Mouse (Mus musculus) midbrain, embryonic 15.5 days (tissue): ENCODE results near the gene Mrpl58. TPM values are rescaled to one million over a fixed set of nuclear protein-coding genes. Genes with fewer than 3 reads are reported as not detected.
"Not testable (repeated sequence)": the region's sequence is repeated elsewhere in the genome, so short reads cannot be mapped to it uniquely, and the experiment has no call there.

Experiments
- ATAC-seq: fragments of 200-750 bp; cut with Nextera tagmentation; replicated peaks from 2 replicates; pipeline ENCODE4 v1.8.0; 2017; ENCODE audit warnings: moderate TSS enrichment
- H3K27ac ChIP-seq: fragments of 300-500 bp; sonication (generic); 2 replicates; pipeline ENCODE4 v1.5.1; 2015; ENCODE audit warnings: mild to moderate bottlenecking, inconsistent platforms
- H3K27me3 ChIP-seq: fragments of 300-500 bp; sonication (generic); replicated peaks from 2 replicates; pipeline ENCODE4 v1.6.1; 2015; ENCODE audit warnings: inconsistent platforms
- H3K36me3 ChIP-seq: fragments of 300-500 bp; sonication (generic); replicated peaks from 2 replicates; pipeline ENCODE4 v1.6.1; 2015; ENCODE audit warnings: inconsistent platforms
- H3K4me1 ChIP-seq: fragments of 300-500 bp; sonication (generic); 2 replicates; pipeline ENCODE4 v1.6.1; 2015; ENCODE audit warnings: inconsistent platforms
- H3K4me2 ChIP-seq: fragments of 300-500 bp; sonication (generic); 2 replicates; pipeline ENCODE4 v1.6.1; 2015; ENCODE audit warnings: inconsistent platforms, mild to moderate bottlenecking, moderate library complexity
- H3K4me3 ChIP-seq: fragments of 300-500 bp; sonication (generic); 2 replicates; pipeline ENCODE4 v1.5.1; 2015; ENCODE audit warnings: mild to moderate bottlenecking, inconsistent platforms
- H3K9ac ChIP-seq: fragments of 300-500 bp; sonication (generic); 2 replicates; pipeline ENCODE4 v1.6.1; 2015; ENCODE audit warnings: mild to moderate bottlenecking, inconsistent platforms
- H3K9me3 ChIP-seq: fragments of 300-500 bp; sonication (generic); 2 replicates; pipeline ENCODE4 v1.6.1; 2016; ENCODE audit warnings: inconsistent platforms
- WGBS: fragments of 180-500 bp; shearing (Covaris S2); methylation state at CpG from one replicate; pipeline ENCODE4 v1.1.7; 2015; ENCODE audit warnings: mixed read lengths; 5-methylcytosine and 5-hydroxymethylcytosine counted together
- microRNA-seq: library from miRNA; unstranded; fragments of <30 nt; microRNA quantifications from one replicate; pipeline ENCODE4, GENCODE M21; 2016
- polyA plus RNA-seq: library from polyadenylated mRNA; unstranded; fragments of >200 nt; fragmentation: Nextera tagmentation; extraction: Ambion mirVana; gene quantifications from 2 replicates; pipeline ENCODE4 v1.2.1, GENCODE M21; 2015

Gene Mrpl58
- polyA plus RNA-seq, 1 experiment from 2014 or later, result 182 TPM

GRCm38 (mm10) chr11:115452281-115452860 lies 48.8 kb downstream of the Mrpl58 start:
- Histone ChIP-seq H3K27ac (no peak overlapping the region), H3K36me3 (no peaks in the 10 kb centered on the region), H3K9me3 (no peaks in the 10 kb centered on the region), H3K9ac (no peak overlapping the region), H3K27me3 (no peaks in the 10 kb centered on the region), H3K4me2 (no peak overlapping the region), H3K4me3 (no peak overlapping the region), H3K4me1 (no peaks in the 10 kb centered on the region)
- 74% methylated on average over 7 of the region's 7 CpGs for WGBS
- no peak for ATAC-seq

- Histone ChIP-seq H3K36me3 (no peaks in the 10 kb centered on the region), H3K27ac (no peak overlapping the region), H3K9me3 (no peaks in the 10 kb centered on the region), H3K4me1 (no peaks in the 10 kb centered on the region), H3K9ac (no peak overlapping the region), H3K4me2 (no peak overlapping the region), H3K27me3 (no peaks in the 10 kb centered on the region), H3K4me3 (no peak overlapping the region)
- WGBS, result 77% methylated on average over 4 of the region's 4 CpGs
- ATAC-seq, result no peak
Observed at GRCm38 (mm10) chr11:115453306-115453705, 49.8 kb downstream of the Mrpl58 start.

GRCm38 (mm10) chr11:115454822-115455221 lies 51.3 kb downstream of the Mrpl58 start:
- not testable (repeated sequence) for H3K4me1 ChIP-seq, H3K27ac ChIP-seq, H3K4me3 ChIP-seq, H3K27me3 ChIP-seq, H3K9ac ChIP-seq, H3K9me3 ChIP-seq, ATAC-seq, H3K36me3 ChIP-seq, H3K4me2 ChIP-seq
- 90% methylated on average over 6 of the region's 6 CpGs for WGBS

- no peaks in the 10 kb centered on the region for H3K9me3 ChIP-seq
- no peak overlapping the region for H3K27ac ChIP-seq
- H3K4me1 ChIP-seq, result no peaks in the 10 kb centered on the region
- H3K36me3 ChIP-seq, result no peaks in the 10 kb centered on the region
- H3K4me3 ChIP-seq, result no peak overlapping the region
- H3K27me3 ChIP-seq, result no peaks in the 10 kb centered on the region
- H3K4me2 ChIP-seq, result no peak overlapping the region
- H3K9ac ChIP-seq, result no peak overlapping the region
- WGBS, result 85% methylated on average over 15 of the region's 15 CpGs
- ATAC-seq, result no peak
Observed at GRCm38 (mm10) chr11:115455619-115456018, 52.1 kb downstream of the Mrpl58 start.

GRCm38 (mm10) chr11:115456182-115456581 lies 52.6 kb downstream of the Mrpl58 start:
- no peaks in the 10 kb centered on the region for H3K4me1 ChIP-seq
- H3K4me3 ChIP-seq, result no peak overlapping the region
- no peak overlapping the region for H3K4me2 ChIP-seq
- ATAC-seq, result no peak
- 91% methylated on average over 5 of the region's 5 CpGs for whole genome bisulfite sequencing
- H3K9me3 ChIP-seq, result no peaks in the 10 kb centered on the region
- H3K36me3 ChIP-seq, result no peaks in the 10 kb centered on the region
- no peak overlapping the region for H3K9ac ChIP-seq
- no peak overlapping the region for H3K27ac ChIP-seq
- no peaks in the 10 kb centered on the region for H3K27me3 ChIP-seq

- Histone ChIP-seq H3K36me3 (no peaks in the 10 kb centered on the region), H3K9ac (no peak overlapping the region), H3K4me2 (no peak overlapping the region), H3K27me3 (no peaks in the 10 kb centered on the region), H3K4me1 (no peaks in the 10 kb centered on the region), H3K4me3 (no peak overlapping the region), H3K9me3 (no peaks in the 10 kb centered on the region), H3K27ac (no peak overlapping the region)
- WGBS, result 39% methylated on average over 6 of the region's 6 CpGs
- no peak for ATAC-seq
Observed at GRCm38 (mm10) chr11:115457405-115457804, 53.9 kb downstream of the Mrpl58 start.

GRCm38 (mm10) chr11:115460976-115461375 lies 57.4 kb downstream of the Mrpl58 start:
- Histone ChIP-seq H3K4me1 (no peaks in the 10 kb centered on the region), H3K9ac (no peak overlapping the region), H3K4me2 (no peak overlapping the region), H3K9me3 (no peaks in the 10 kb centered on the region), H3K36me3 (no peaks in the 10 kb centered on the region), H3K27me3 (no peaks in the 10 kb centered on the region), H3K27ac (no peak overlapping the region), H3K4me3 (no peak overlapping the region)
- WGBS, result 17% methylated on average over 8 of the region's 8 CpGs
- no peak for ATAC-seq

GRCm38 (mm10) chr11:115461846-115462242 lies 58.3 kb downstream of the Mrpl58 start:
- no peak overlapping the region for H3K4me2 ChIP-seq
- H3K36me3 ChIP-seq, result no peaks in the 10 kb centered on the region
- H3K4me3 ChIP-seq, result no peak overlapping the region
- H3K9ac ChIP-seq, result no peak overlapping the region
- no peaks in the 10 kb centered on the region for H3K27me3 ChIP-seq
- 80% methylated on average over 5 of the region's 5 CpGs for WGBS
- ATAC-seq, result no peak
- no peaks in the 10 kb centered on the region for H3K4me1 ChIP-seq
- H3K27ac ChIP-seq, result no peak overlapping the region
- no peaks in the 10 kb centered on the region for H3K9me3 ChIP-seq

Small RNAs within 50 kb of the gene (microRNA-seq; reads per million reads assigned to microRNA genes)
- not detected for gene Mir3968

Other genes starting within 250 kb of the Mrpl58 start
- 46.4 and 54.6 TPM in 2 replicates for gene Slc9a3r1, start 240.4 kb upstream of the Mrpl58 start, polyA plus RNA-seq
- 12.6 and 15.3 TPM in 2 replicates for gene Tmem104, start 216.3 kb upstream of the Mrpl58 start, polyA plus RNA-seq
- gene Nat9, start 215.9 kb upstream of the Mrpl58 start, polyA plus RNA-seq, result 22.5 and 25.5 TPM in 2 replicates
- 0.21 and 0.26 TPM in 2 replicates for gene Grin2c, start 136.5 kb upstream of the Mrpl58 start, polyA plus RNA-seq
- gene Fdxr, start 126.7 kb upstream of the Mrpl58 start, polyA plus RNA-seq, result 21.5 and 22.1 TPM in 2 replicates
- gene Fads6, start 106.1 kb upstream of the Mrpl58 start, polyA plus RNA-seq, result 0.96 and 1.0 TPM in 2 replicates
- 0.17 TPM in 1 of 2 replicates, not detected in the other for gene Otop2, start 96.6 kb upstream of the Mrpl58 start, polyA plus RNA-seq
- 0.09 and 0.18 TPM in 2 replicates for gene Ush1g, start 81.7 kb upstream of the Mrpl58 start, polyA plus RNA-seq
- gene Otop3, start 69.0 kb upstream of the Mrpl58 start, polyA plus RNA-seq, result 0.75 and 0.90 TPM in 2 replicates
- gene Hid1, start 36.0 kb upstream of the Mrpl58 start, polyA plus RNA-seq, result 67.0 and 67.2 TPM in 2 replicates
- gene Cdr2l, start 21.8 kb upstream of the Mrpl58 start, polyA plus RNA-seq, result 26.9 and 27.3 TPM in 2 replicates
- gene Atp5h, start 16.2 kb downstream of the Mrpl58 start, polyA plus RNA-seq, result 782 and 789 TPM in 2 replicates
- gene Kctd2, start 16.4 kb downstream of the Mrpl58 start, polyA plus RNA-seq, result 32.3 and 34.8 TPM in 2 replicates
- not detected in 2 replicates for gene Trim80, start 36.8 kb downstream of the Mrpl58 start, polyA plus RNA-seq
- 0.09 and 0.42 TPM in 2 replicates for gene Slc16a5, start 58.7 kb downstream of the Mrpl58 start, polyA plus RNA-seq
- 20.6 and 20.9 TPM in 2 replicates for gene Armc7, start 71.9 kb downstream of the Mrpl58 start, polyA plus RNA-seq
- 98.4 and 108 TPM in 2 replicates for gene Nt5c, start 88.1 kb downstream of the Mrpl58 start, polyA plus RNA-seq
- gene Jpt1, start 110.6 kb downstream of the Mrpl58 start, polyA plus RNA-seq, result 1,600 and 1,616 TPM in 2 replicates
- 990 and 1,015 TPM in 2 replicates for gene Sumo2, start 132.5 kb downstream of the Mrpl58 start, polyA plus RNA-seq
- 106 and 118 TPM in 2 replicates for gene Nup85, start 160.7 kb downstream of the Mrpl58 start, polyA plus RNA-seq
- 70.0 and 74.3 TPM in 2 replicates for gene Mrps7, start 200.2 kb downstream of the Mrpl58 start, polyA plus RNA-seq
- gene Gga3, start 200.3 kb downstream of the Mrpl58 start, polyA plus RNA-seq, result 37.5 and 38.1 TPM in 2 replicates
- 11.2 and 12.9 TPM in 2 replicates for gene Mif4gd, start 209.2 kb downstream of the Mrpl58 start, polyA plus RNA-seq
- gene Slc25a19, start 224.5 kb downstream of the Mrpl58 start, polyA plus RNA-seq, result 43.5 and 44.5 TPM in 2 replicates